Mouse (Mus musculus) telencephalon, adult 2 months (tissue): ENCODE measurements around the gene Garem2.

Experiments
- DNase-seq: peaks from one replicate; pipeline ENCODE4 v3.0.0-alpha.2; 2011; ENCODE audit warnings: low read depth, low spot score

Gene Garem2

GRCm38 (mm10) chr5:30153222-30153621, 48.3 kb downstream of the Garem2 start:
- no peak for DNase-seq

DNA sequence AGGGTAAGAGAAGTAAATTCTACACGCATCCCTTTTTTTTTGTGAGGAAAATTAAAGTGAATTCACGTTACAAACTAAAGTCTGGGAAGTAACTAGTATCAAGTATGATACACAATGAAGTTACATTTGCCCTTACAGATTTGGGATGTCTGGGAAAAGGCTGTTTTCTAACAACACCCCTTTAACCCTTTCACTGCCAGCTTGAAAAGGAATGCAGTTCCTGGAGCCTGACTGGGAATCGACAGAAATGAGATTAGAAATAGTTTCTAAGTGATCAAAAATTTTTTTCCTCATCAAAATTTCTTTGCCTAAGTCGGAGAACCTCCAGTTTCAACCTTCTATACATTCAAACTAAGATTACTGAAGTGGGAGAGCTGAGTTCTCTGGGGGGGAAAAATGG, 49.1 kb downstream of the Garem2 start:
- DNase-seq, result no peak

DNA sequence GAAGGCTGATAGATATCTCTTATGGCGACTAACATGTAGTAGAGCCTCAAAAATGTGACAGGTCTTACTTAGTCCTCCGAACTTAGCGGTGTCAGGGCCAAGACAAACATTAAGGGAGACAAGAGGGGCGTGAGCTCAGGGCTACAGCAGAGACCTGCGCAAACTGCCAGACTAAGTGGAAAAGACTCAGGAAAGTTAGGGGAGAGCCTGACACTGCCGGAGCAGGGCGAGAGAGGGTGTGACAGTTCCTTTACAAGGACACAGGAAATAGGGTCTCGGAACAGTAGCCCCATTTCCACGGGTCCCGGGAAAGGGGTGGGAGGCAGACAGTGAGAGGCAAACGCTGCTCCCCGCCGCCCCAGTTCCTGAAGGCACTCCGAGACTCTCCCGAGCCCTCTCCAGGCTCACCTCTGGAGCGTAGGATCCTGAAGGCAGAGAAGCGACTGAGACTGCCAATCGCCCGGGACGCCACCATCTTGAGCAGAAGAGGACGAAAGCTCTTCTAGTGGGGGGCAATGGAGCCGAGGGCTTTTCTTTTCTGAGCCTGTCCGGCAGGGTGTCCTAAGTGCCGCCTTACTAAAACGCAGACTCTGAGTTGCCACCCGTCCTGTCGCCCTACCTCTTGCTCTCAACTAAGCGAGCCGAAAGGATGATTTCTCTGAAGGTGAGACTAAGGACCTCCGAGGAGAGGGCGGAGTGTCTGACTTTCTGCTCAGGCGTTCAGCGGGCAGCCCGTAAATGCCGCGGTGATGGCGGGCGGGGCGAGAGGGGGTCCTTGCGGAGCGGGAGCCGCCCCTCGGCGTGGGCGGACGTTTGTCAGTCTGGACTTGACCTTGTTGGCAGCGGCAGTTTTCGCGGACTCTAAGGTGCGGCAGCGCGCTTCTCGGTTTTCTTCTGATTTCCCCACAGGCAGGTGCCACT, 49.8 kb downstream of the Garem2 start, which contains the start of the genes Hadha and Hadhb:
Gene Hadha (minus strand): TSS at position 689 of the 921 bp plus-strand sequence.
Gene Hadhb (plus strand): TSS at position 775 of the 921 bp plus-strand sequence.
- peak; percentile 86 for DNase-seq

- DNase-seq, result no peak
Measured at GRCm38 (mm10) chr5:30155395-30155792, 50.4 kb downstream of the Garem2 start.

DNA sequence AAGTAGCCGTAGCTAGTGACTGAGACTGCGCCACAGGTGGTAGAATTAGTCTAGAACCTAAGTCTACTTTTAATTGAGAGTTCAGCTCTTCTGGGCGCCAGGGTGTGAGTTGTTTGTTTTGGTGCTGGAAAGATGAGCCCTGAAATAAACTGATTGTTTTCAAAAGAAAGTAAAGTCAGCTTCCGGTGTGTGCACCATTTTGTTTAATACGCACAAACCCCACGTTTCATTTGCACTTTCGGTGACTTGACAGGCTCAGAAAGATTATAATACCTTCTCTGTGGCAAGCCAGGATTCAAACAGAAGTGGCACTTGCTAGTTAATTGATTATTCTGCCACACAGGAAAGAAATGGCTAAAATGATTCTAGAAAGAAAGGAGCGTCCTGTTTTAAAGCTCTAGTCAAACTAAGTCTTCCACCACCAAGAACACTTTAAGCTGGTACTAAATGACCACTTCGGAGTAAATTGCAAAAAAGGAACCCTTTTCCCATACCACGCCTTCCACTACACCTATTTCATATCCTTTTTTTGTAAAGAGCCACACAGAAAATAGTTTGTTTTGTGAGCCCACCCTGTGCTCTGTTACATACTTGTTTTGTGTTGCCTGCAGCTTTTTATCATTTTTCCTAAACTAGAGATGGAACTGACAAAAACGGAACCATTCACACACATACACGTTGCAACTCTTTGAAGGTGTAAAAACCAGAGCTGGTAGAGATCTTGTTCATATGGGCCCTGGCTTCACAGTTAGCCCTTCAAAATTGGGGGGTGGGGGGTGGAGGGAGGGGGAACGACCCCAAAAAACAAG, 51.1 kb downstream of the Garem2 start:
- DNase-seq, result no peak

- DNase-seq, result no peak
Measured at GRCm38 (mm10) chr5:30159601-30160000, 54.6 kb downstream of the Garem2 start.

- DNase-seq, result no peak
Measured at GRCm38 (mm10) chr5:30161836-30162235, 56.9 kb downstream of the Garem2 start.

DNA sequence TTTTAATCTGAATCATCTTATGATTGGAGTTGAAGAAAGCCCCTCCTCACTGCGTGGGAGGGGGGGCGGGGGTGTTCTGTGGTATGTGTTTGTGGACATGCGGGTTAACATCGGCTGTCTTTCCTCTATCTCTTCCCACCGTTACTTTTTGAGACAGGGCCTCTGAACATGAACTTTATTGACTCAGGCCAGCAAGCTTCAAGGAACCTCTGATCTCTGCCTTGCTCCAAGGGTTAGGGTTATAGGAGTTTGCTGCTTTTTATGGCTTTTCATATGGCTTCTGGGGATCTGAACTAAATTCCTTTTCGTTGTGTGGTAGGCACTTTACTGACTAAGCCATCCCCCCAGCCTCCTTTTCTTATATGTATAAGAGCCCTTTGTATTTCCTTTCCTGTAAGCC, 57.4 kb downstream of the Garem2 start:
- DNase-seq, result no peak

- no peak for DNase-seq
Measured at GRCm38 (mm10) chr5:30165234-30165946, 60.4 kb downstream of the Garem2 start.
